Mouse (Mus musculus) limb, embryonic 12.5 days (tissue): ENCODE data around the gene Sgms2. TPM values are rescaled to one million over a fixed set of nuclear protein-coding genes. Genes with fewer than 3 reads are reported as not detected.

Source experiments
- ATAC-seq: fragments of 200-750 bp; cut with Nextera tagmentation; 2 replicates; pipeline ENCODE4 v1.8.0; 2017; ENCODE audit warnings: low read depth, moderate TSS enrichment; ENCODE audit not compliant: insufficient number of reproducible peaks, insufficient read depth, low FRiP score, low TSS enrichment
- H3K27ac ChIP-seq: fragments of 300-500 bp; sonication (generic); 2 replicates; pipeline ENCODE4 v1.5.1; 2016; ENCODE audit warnings: mild to moderate bottlenecking, moderate library complexity
- H3K27me3 ChIP-seq: fragments of 300-500 bp; sonication (generic); 2 replicates; pipeline ENCODE4 v1.6.1; 2016; ENCODE audit warnings: mild to moderate bottlenecking, moderate library complexity
- H3K36me3 ChIP-seq: fragments of 300-500 bp; sonication (generic); 2 replicates; pipeline ENCODE4 v1.6.1; 2016; ENCODE audit warnings: mild to moderate bottlenecking, moderate library complexity
- H3K4me1 ChIP-seq: fragments of 300-500 bp; sonication (generic); replicated peaks from 2 replicates; pipeline ENCODE4 v1.6.1; 2016
- H3K4me2 ChIP-seq: fragments of 300-500 bp; sonication (generic); 2 replicates; pipeline ENCODE4 v1.6.1; 2016; ENCODE audit warnings: mild to moderate bottlenecking, moderate library complexity
- H3K4me3 ChIP-seq: fragments of 300-500 bp; sonication (generic); replicated peaks from 2 replicates; pipeline ENCODE4 v1.5.1; 2016; ENCODE audit warnings: mild to moderate bottlenecking
- H3K9ac ChIP-seq: fragments of 300-500 bp; sonication (generic); replicated peaks from 2 replicates; pipeline ENCODE4 v1.6.1; 2016; ENCODE audit warnings: mild to moderate bottlenecking, moderate library complexity
- H3K9me3 ChIP-seq: fragments of 300-500 bp; sonication (generic); 2 replicates; pipeline ENCODE4 v1.6.1; 2016; ENCODE audit warnings: mild to moderate bottlenecking, moderate library complexity
- WGBS: fragments of 180-500 bp; shearing (Covaris S2); methylation state at CpG from one replicate; pipeline ENCODE4 v1.1.7; 2016; 5-methylcytosine and 5-hydroxymethylcytosine counted together
- polyA plus RNA-seq: library from polyadenylated mRNA; unstranded; fragments of >200 nt; fragmentation: Nextera tagmentation; extraction: Ambion mirVana; gene quantifications from 2 replicates; pipeline ENCODE4 v1.2.1, GENCODE M21; 2016

The Sgms2 gene
- polyA plus RNA-seq, 1 experiment from 2014 or later: 4.3 TPM

DNA sequence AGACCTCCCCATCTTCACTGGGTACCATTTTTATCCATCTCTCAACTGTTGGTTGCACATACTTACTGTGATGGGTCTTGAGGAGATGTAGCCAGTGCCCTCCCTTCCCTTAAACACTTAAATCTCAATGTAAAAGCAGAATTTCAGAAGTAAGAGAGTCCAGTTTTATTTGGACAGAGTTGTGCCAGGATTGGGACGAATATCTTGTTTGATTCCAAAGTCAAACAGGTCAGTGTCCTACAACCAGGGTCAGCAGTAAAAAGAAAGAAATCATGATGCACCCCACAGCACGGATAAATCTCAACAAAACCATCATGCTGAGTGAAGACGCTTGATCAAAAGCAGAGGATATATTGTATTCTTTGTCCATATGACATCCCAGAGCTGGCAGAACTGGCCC, 183.4 kb downstream of the Sgms2 start:
- no peak overlapping the region for H3K4me2 ChIP-seq
- no peak for ATAC-seq
- H3K27ac ChIP-seq: no peak overlapping the region
- 0 out of 2 replicates have a peak, but pooled peaks cover 3% of the 10 kb centered on the region for H3K4me1 ChIP-seq
- no peak overlapping the region for H3K9ac ChIP-seq
- H3K36me3 ChIP-seq: no peaks in the 10 kb centered on the region
- WGBS: 84% methylated on average over 3 of the region's 3 CpGs
- H3K9me3 ChIP-seq: peaks cover 14% of the 10 kb centered on the region
- no peaks in the 10 kb centered on the region for H3K27me3 ChIP-seq
- no peak overlapping the region for H3K4me3 ChIP-seq

DNA sequence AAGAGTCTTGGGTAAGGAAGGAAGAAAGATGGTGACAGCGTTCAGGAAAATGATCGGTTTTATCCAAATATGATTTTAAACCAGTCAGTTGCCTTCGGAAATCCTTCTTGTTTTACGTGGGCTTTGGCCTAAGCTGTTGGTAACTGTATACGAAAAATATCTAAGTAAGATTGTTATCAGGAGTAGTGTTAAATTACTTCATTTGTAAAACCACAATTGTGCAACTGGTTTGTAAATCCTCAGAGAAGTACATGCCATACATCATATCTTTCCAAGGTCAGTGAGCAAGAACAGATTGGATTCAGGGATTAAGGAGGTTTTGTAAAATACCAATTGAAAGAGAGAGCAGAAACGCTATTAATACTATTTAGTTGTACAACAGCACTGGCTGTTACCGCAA, 185.0 kb downstream of the Sgms2 start:
- Histone ChIP-seq H3K9me3 (peaks cover 14% of the 10 kb centered on the region), H3K27me3 (peaks cover 6% of the 10 kb centered on the region), H3K4me3 (no peak overlapping the region), H3K4me1 (0 out of 2 replicates have a peak, but pooled peaks cover 6% of the 10 kb centered on the region), H3K27ac (no peak overlapping the region), H3K36me3 (no peaks in the 10 kb centered on the region), H3K9ac (no peak overlapping the region), H3K4me2 (no peak overlapping the region)
- ATAC-seq: no peak
- 88% methylated on average over 7 of the region's 7 CpGs for WGBS

DNA sequence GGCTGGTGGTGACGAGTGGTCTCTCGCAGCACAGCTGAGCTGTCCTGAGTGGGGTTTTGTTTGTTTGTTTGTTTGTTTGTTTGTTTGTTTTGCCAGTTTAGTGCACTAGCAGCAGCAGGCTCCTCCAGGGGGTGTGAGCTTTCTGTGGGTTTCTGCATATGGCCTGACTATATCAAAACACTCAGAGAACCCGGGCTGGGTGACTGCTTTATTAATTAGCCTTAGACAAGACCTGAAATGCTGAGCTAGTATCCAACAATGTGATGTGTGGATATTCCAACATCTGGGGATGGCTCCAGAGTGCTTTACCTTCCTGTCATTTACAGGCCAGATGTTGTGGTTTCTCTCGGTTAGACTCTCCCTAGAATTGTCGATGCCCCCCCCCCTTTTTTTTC, 187.9 kb downstream of the Sgms2 start:
- Histone ChIP-seq H3K4me3 (peak overlapping the region; percentile 74), H3K36me3 (no peaks in the 10 kb centered on the region), H3K9me3 (0 out of 2 replicates have a peak, but pooled peaks cover under 1% of the 10 kb centered on the region), H3K9ac (no peak overlapping the region), H3K27me3 (peaks cover 7% of the 10 kb centered on the region), H3K4me2 (peak overlapping the region; percentile 97), H3K4me1 (peaks cover 11% of the 10 kb centered on the region; the same call in 1 of the 2 replicates), H3K27ac (no peak overlapping the region)
- 0 out of 2 replicates have a peak, but pooled peaks have one; percentile 13 for ATAC-seq
- 19% methylated on average over 5 of the region's 5 CpGs for WGBS

DNA sequence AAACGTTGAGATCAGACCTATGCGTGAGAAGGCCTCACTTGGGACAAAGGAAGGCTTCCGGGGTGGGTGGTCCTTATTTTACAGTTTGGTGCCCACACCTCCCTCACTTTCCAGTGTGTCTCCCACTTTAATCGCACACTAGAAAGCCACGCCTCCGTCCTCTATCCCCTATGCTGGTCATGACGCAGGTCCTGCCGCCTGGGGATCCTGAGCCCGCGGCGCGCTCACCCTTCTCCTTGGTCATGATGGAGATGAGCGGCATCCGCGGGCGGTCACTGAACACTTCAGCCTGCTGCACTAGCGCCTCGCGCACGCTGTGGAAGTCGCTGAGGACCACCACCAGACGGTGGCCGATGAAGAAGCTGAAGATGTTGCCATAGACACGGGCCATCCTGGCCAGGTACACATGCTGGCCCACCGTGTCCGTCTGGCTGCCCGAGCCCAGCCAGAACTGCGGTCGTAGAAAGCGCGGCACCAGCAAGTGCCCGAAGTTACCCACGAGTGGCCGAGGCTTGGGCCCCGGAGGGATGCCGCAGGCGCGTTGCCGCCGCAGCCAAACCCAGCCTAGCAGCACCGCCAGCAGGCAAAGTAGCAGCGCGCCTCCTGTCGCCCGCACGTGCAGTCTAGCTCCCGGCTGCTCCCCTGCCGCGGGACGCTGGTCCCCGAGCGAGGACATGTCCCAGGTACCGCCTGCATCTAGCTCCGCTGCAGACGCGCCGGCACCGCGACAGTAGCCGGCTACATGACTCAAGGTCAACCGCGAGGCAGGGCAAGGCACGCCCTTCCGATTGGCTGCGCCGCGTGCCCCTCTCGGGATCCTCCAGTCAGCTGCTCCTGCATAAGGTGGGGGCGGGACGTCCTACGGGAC, 188.5 kb downstream of the Sgms2 start, which contains the start of gene Cyp2u1:
Gene Cyp2u1, minus strand, starts transcription at position 776 of the 868 bp plus-strand sequence.
- no peak within 1 kb of the TSS for H3K27ac ChIP-seq
- H3K9ac ChIP-seq: peak within 1 kb of the TSS; percentile 67
- peak within 1 kb of the TSS; percentile 74 for H3K4me3 ChIP-seq
- WGBS: under 1% methylated on average over 71 of the region's 71 CpGs
- H3K4me1 ChIP-seq: peaks cover 17% of the 10 kb centered on the region; the same call in 1 of the 2 replicates
- peak within 1 kb of the TSS; percentile 97 for H3K4me2 ChIP-seq
- peaks cover 7% of the 10 kb centered on the region for H3K27me3 ChIP-seq
- no peaks in the 10 kb centered on the region for H3K36me3 ChIP-seq
- ATAC-seq: peak; percentile 94
- H3K9me3 ChIP-seq: no peaks in the 10 kb centered on the region

GRCm38 (mm10) chr3:131299908-131300307, 191.3 kb downstream of the Sgms2 start:
- peaks cover 7% of the 10 kb centered on the region for H3K27me3 ChIP-seq
- 10% methylated on average over 6 of the region's 6 CpGs for WGBS
- no peak overlapping the region for H3K4me2 ChIP-seq
- no peak for ATAC-seq
- H3K4me1 ChIP-seq: peaks cover 17% of the 10 kb centered on the region; the same call in 1 of the 2 replicates
- H3K4me3 ChIP-seq: no peak overlapping the region
- no peak overlapping the region for H3K9ac ChIP-seq
- H3K27ac ChIP-seq: no peak overlapping the region
- no peaks in the 10 kb centered on the region for H3K9me3 ChIP-seq
- H3K36me3 ChIP-seq: no peaks in the 10 kb centered on the region

DNA sequence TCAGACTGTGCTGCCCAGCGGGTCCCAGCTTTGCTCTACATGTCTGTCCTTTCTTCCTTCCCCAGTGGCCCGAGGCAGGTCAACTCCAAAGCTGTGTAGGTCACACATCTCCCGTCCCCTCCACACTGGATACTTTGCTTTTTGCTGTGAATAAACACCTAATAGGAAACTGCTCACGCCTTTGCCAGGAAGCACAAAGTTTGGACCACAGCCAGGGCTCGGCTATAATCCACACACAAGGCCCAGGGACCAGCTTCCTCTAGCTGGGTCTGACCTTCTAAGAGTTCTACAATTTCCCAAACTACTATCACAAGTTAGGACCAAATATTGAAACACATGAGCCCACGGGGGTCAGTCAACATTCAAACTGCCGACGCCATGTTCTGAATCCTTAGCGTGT, 192.1 kb downstream of the Sgms2 start:
- 80% methylated on average over 9 of the region's 9 CpGs for WGBS

GRCm38 (mm10) chr3:131296893-131297292, 194.3 kb downstream of the Sgms2 start:
- Histone ChIP-seq H3K9me3 (no peaks in the 10 kb centered on the region), H3K27me3 (peaks cover 7% of the 10 kb centered on the region), H3K4me2 (no peak overlapping the region), H3K27ac (no peak overlapping the region), H3K4me3 (no peak overlapping the region), H3K4me1 (peaks cover 11% of the 10 kb centered on the region; the same call in 1 of the 2 replicates), H3K9ac (no peak overlapping the region), H3K36me3 (no peaks in the 10 kb centered on the region)
- no peak for ATAC-seq
- 89% methylated on average over 7 of the region's 7 CpGs for WGBS

More for the DNA sequence above, 192.1 kb downstream of the Sgms2 start:
- no peak for ATAC-seq
- Histone ChIP-seq H3K36me3 (no peaks in the 10 kb centered on the region), H3K9me3 (no peaks in the 10 kb centered on the region), H3K4me1 (peaks cover 17% of the 10 kb centered on the region; the same call in 1 of the 2 replicates), H3K27me3 (peaks cover 7% of the 10 kb centered on the region), H3K4me3 (no peak overlapping the region), H3K4me2 (no peak overlapping the region), H3K9ac (no peak overlapping the region), H3K27ac (no peak overlapping the region)

GRCm38 (mm10) chr3:131295513-131296200, 195.6 kb downstream of the Sgms2 start:
- Histone ChIP-seq H3K4me2 (no peak overlapping the region), H3K9ac (no peak overlapping the region), H3K4me1 (peaks cover 11% of the 10 kb centered on the region; the same call in 1 of the 2 replicates), H3K27me3 (no peaks in the 10 kb centered on the region), H3K9me3 (no peaks in the 10 kb centered on the region), H3K4me3 (no peak overlapping the region), H3K36me3 (no peaks in the 10 kb centered on the region), H3K27ac (no peak overlapping the region)
- ATAC-seq: no peak
- 93% methylated on average over 12 of the region's 12 CpGs for WGBS

DNA sequence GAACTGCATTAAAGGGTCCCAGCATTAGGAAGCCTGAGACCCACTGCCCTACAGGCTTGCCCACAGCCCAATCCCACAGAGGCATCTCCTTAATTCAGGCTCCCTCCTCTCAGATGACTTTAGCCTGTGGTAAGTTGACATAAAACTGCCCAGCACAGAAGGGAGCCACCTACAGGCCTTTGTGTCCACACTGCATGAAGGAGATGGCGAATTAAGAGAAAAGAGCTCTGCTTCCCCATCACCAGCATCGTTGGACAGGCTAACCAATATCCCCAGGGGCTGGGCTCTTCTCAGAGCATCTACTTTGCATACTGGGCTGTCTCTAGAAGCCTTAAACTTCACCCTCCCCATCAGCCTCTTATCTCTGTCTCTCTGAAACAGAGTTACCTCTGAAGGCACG, 196.7 kb downstream of the Sgms2 start:
- Histone ChIP-seq H3K27ac (no peak overlapping the region), H3K27me3 (no peaks in the 10 kb centered on the region), H3K9me3 (no peaks in the 10 kb centered on the region), H3K4me2 (no peak overlapping the region), H3K36me3 (no peaks in the 10 kb centered on the region), H3K9ac (no peak overlapping the region), H3K4me3 (no peak overlapping the region), H3K4me1 (peaks cover 11% of the 10 kb centered on the region; the same call in 1 of the 2 replicates)
- no peak for ATAC-seq
- 67% methylated on average over 3 of the region's 3 CpGs for WGBS

- H3K4me3 ChIP-seq: no peak overlapping the region
- H3K9me3 ChIP-seq: no peaks in the 10 kb centered on the region
- H3K27me3 ChIP-seq: no peaks in the 10 kb centered on the region
- WGBS: 68% methylated on average over 3 of the region's 3 CpGs
- no peak for ATAC-seq
- H3K9ac ChIP-seq: no peak overlapping the region
- no peak overlapping the region for H3K4me2 ChIP-seq
- peaks cover 3% of the 10 kb centered on the region; the same call in 1 of the 2 replicates for H3K4me1 ChIP-seq
- H3K27ac ChIP-seq: no peak overlapping the region
- no peaks in the 10 kb centered on the region for H3K36me3 ChIP-seq
Measured at GRCm38 (mm10) chr3:131292959-131293358, 198.3 kb downstream of the Sgms2 start.

DNA sequence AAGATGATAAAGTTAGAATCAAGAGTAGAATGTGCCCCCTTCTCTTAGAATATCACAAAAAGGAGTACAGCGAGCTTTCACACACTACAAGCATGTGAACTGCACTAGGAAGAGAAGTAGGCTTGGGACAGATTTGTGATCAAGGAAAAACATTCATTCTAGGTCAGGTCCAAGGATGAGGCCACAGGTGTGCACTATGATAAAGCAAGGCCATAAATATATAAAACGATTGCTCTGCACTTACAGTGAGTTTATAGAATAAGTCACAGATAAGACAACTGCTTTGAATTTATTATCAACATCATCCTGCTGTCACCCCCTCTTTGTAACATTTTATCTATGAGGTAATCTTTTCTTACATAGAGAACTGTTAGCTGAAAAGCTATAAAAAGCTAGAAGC, 198.9 kb downstream of the Sgms2 start:
- no peak overlapping the region for H3K9ac ChIP-seq
- H3K27me3 ChIP-seq: no peaks in the 10 kb centered on the region
- no peaks in the 10 kb centered on the region for H3K36me3 ChIP-seq
- H3K4me1 ChIP-seq: no peaks in the 10 kb centered on the region
- H3K9me3 ChIP-seq: no peaks in the 10 kb centered on the region
- 95% methylated on average over 2 of the region's 2 CpGs for WGBS
- H3K27ac ChIP-seq: no peak overlapping the region
- no peak for ATAC-seq
- H3K4me3 ChIP-seq: no peak overlapping the region
- no peak overlapping the region for H3K4me2 ChIP-seq
